Mouse (Mus musculus): ENCODE data around the gene 2010111I01Rik. TPM values are rescaled to one million over a fixed set of nuclear protein-coding genes. Genes with fewer than 3 reads are reported as not detected.

The 2010111I01Rik gene
- total and polyA plus RNA-seq, 3 experiments: 26.3 to 32.7 TPM; not detected in 1

DNA sequence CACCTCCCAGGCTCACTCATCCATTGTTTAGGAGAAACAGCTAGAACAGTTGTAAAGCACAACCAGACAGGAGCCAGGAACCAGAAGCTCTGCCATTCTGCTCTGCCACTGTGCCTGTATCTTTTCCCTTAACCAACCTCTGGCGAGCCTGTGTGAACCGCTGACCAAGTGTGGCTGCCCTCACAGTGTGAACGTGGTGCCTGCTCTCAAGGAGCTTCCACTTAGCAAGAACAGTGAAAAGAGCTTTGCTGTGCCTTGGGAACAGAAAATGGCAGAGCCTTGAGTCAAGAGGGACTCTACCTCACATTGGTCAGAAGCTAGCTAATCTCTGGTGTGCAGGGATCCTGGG is 207.4 kb downstream of the 2010111I01Rik start:
- TF ChIP-seq CHD2 (IDR thresholded peaks at IDR 0.05; ENCODE audit: low read length) (no peak), E2F4 (IDR thresholded peaks at IDR 0.05; ENCODE audit: borderline replicate concordance, low read depth, low read length) (no peak)
- H3K9ac ChIP-seq (ENCODE audit: control insufficient read depth, low read depth, low read length, poor library complexity, severe bottlenecking): no peak overlapping the region
- H3K27me3 ChIP-seq (ENCODE audit: control insufficient read depth in 1 of 2, insufficient read depth in 2 of 2, low read length in 2 of 2): no peaks in the 10 kb centered on the region
- no peaks in the 10 kb centered on the region for H3K79me2 ChIP-seq (ENCODE audit: control insufficient read depth, insufficient read depth, low read length, poor library complexity)
- H3K4me1 ChIP-seq (ENCODE audit: control insufficient read depth in 1 of 2, insufficient read depth in 2 of 2, low read length in 2 of 2): no peaks in the 10 kb centered on the region
- no peaks in the 10 kb centered on the region for H3K9me3 ChIP-seq (replicated peaks; ENCODE audit: insufficient read depth, low read length)
- H3K27ac ChIP-seq (ENCODE audit: control insufficient read depth, low read depth, low read length): no peak overlapping the region
- H3K4me3 ChIP-seq (ENCODE audit: control insufficient read depth in 1 of 2, insufficient read depth in 1 of 2, low read depth in 2 of 2, low read length in 2 of 2): no peak overlapping the region
- no peak for DNase-seq (ENCODE audit: low read depth, low spot score)
- no peaks in the 10 kb centered on the region; a peak in 1 of 4 replicates for H3K36me3 ChIP-seq (ENCODE audit: control insufficient read depth in 1 of 2, insufficient read depth in 2 of 2, low read length in 2 of 2)

DNA sequence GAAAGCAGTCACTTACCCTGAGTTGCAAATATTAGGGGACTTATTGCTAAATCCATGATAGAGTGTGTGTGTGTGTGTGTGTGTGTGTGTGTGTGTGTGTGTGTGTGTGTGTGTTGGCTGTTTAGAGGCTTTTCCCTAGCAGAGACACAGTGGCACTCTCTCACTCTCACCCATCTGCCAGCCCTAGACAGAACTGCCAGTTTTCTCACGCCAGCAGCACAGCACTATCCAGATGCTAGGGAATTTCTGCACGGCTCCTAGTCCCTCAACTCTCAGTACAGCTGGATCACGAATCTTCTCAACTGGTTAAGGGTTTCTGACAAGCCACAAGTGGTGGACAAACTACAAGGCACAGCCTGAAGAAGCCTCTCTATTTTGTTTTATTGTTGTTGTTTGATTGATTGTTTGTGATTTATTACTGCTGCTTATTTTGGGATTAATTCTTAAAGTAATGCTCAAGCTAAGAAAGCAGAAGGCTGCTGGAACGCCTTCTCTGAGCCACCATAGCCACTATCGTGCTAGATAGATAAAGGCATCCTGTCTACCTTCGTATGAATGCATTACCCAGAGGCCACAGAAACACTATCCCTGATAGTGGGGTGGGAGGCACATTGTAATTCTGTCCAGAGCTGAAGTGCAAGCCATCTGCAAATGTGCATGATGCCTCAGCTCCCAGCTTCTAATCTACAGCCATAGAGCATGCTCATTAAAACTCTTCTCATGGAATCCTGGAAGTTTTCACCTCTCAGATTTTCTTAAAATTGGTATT is 209.7 kb downstream of the 2010111I01Rik start:
- Histone ChIP-seq H3K4me1 (ENCODE audit: control insufficient read depth in 1 of 2, insufficient read depth in 2 of 2, low read length in 2 of 2) (no peaks in the 10 kb centered on the region), H3K4me3 (ENCODE audit: control insufficient read depth in 1 of 2, insufficient read depth in 1 of 2, low read depth in 2 of 2, low read length in 2 of 2) (no peak overlapping the region), H3K79me2 (ENCODE audit: control insufficient read depth, insufficient read depth, low read length, poor library complexity) (no peaks in the 10 kb centered on the region), H3K36me3 (ENCODE audit: control insufficient read depth in 1 of 2, insufficient read depth in 2 of 2, low read length in 2 of 2) (no peaks in the 10 kb centered on the region; a peak in 1 of 4 replicates), H3K27ac (ENCODE audit: control insufficient read depth, low read depth, low read length) (no peak overlapping the region), H3K27me3 (ENCODE audit: control insufficient read depth in 1 of 2, insufficient read depth in 2 of 2, low read length in 2 of 2) (no peaks in the 10 kb centered on the region), H3K9ac (ENCODE audit: control insufficient read depth, low read depth, low read length, poor library complexity, severe bottlenecking) (no peak overlapping the region), H3K9me3 (replicated peaks; ENCODE audit: insufficient read depth, low read length) (no peaks in the 10 kb centered on the region)
- peak; percentile 18 for DNase-seq (ENCODE audit: low read depth, low spot score)
- no peak for TF ChIP-seq POLR2AphosphoS5 (IDR thresholded peaks at IDR 0.05; ENCODE audit: borderline replicate concordance, low read depth, low read length)
- no peak for TF ChIP-seq MYB (IDR thresholded peaks at IDR 0.05; ENCODE audit: low read depth, low read length)
- no peak for TF ChIP-seq MYC (IDR thresholded peaks at IDR 0.05; ENCODE audit: low read depth, low read length)
- TF ChIP-seq USF2 (IDR thresholded peaks at IDR 0.05; ENCODE audit: borderline replicate concordance in 1 of 2, insufficient read depth in 1 of 2, low read depth in 1 of 2, low read length in 2 of 2): no peak
- TF ChIP-seq HCFC1 (IDR thresholded peaks at IDR 0.05; ENCODE audit: low read depth, low read length): no peak
- no peak for TF ChIP-seq NELFE (IDR thresholded peaks at IDR 0.05; ENCODE audit: low read depth, low read length)
- no peak for TF ChIP-seq ZKSCAN1 (IDR thresholded peaks at IDR 0.05; ENCODE audit: low read depth, low read length)
- no peak for TF ChIP-seq MAFK (IDR thresholded peaks at IDR 0.05; ENCODE audit: borderline replicate concordance, low read depth, low read length)

DNA sequence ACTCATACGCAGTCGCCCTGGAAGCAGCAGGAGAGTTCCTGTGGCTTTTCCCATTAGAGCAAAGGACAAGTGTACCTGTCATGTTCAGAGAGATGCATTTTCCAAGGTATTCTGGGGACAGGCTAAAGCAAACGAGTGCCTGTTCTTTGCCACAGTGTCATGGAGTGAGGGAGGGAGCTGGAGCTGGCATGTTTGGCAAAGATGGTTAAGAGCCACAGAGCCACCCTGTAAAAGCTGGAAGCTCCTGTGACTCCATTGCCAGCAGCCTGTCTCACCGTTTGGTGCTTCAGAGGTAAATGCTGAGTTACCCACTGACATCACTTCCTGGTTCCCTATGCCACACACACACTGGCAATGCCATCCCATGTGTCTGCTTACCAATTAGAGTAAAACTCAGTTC is 211.4 kb downstream of the 2010111I01Rik start:
- H3K9me3 ChIP-seq (replicated peaks; ENCODE audit: insufficient read depth, low read length): no peaks in the 10 kb centered on the region
- H3K79me2 ChIP-seq (ENCODE audit: control insufficient read depth, insufficient read depth, low read length, poor library complexity): no peaks in the 10 kb centered on the region
- no peaks in the 10 kb centered on the region for H3K27me3 ChIP-seq (ENCODE audit: control insufficient read depth in 1 of 2, insufficient read depth in 2 of 2, low read length in 2 of 2)
- no peaks in the 10 kb centered on the region for H3K4me1 ChIP-seq (ENCODE audit: control insufficient read depth in 1 of 2, insufficient read depth in 2 of 2, low read length in 2 of 2)
- H3K4me3 ChIP-seq (ENCODE audit: control insufficient read depth in 1 of 2, insufficient read depth in 1 of 2, low read depth in 2 of 2, low read length in 2 of 2): no peak overlapping the region
- no peaks in the 10 kb centered on the region; a peak in 1 of 4 replicates for H3K36me3 ChIP-seq (ENCODE audit: control insufficient read depth in 1 of 2, insufficient read depth in 2 of 2, low read length in 2 of 2)
- no peak overlapping the region for H3K27ac ChIP-seq (ENCODE audit: control insufficient read depth, low read depth, low read length)
- H3K9ac ChIP-seq (ENCODE audit: control insufficient read depth, low read depth, low read length, poor library complexity, severe bottlenecking): no peak overlapping the region
- no peak for DNase-seq (ENCODE audit: low read depth, low spot score)
- no peak for TF ChIP-seq SIN3A (IDR thresholded peaks at IDR 0.05; ENCODE audit: low read length)
- no peak for TF ChIP-seq MXI1 (IDR thresholded peaks at IDR 0.05; ENCODE audit: low read depth, low read length)
- no peak for TF ChIP-seq MAZ (IDR thresholded peaks at IDR 0.05; ENCODE audit: low read depth, low read length)
- TF ChIP-seq EP300 (IDR thresholded peaks at IDR 0.05; ENCODE audit: low read depth in 1 of 2, low read length in 2 of 2): no peak
- no peak for TF ChIP-seq TAL1 (IDR thresholded peaks at IDR 0.05; ENCODE audit: low read length)
- no peak for TF ChIP-seq TCF12 (IDR thresholded peaks at IDR 0.05; ENCODE audit: low read depth, low read length)
- TF ChIP-seq KAT2A (conservative IDR thresholded peaks at IDR 0.05; ENCODE audit: low read depth, low read length): no peak
- TF ChIP-seq MYC (IDR thresholded peaks at IDR 0.05; ENCODE audit: low read depth, low read length): no peak
- no peak for TF ChIP-seq RAD21 (IDR thresholded peaks at IDR 0.05; ENCODE audit: low read depth, low read length)
- TF ChIP-seq USF1 (IDR thresholded peaks at IDR 0.05; ENCODE audit: low read depth, low read length): no peak
- no peak for TF ChIP-seq ZC3H11A (IDR thresholded peaks at IDR 0.05; ENCODE audit: low read depth, low read length)
- no peak for TF ChIP-seq POLR2AphosphoS5 (IDR thresholded peaks at IDR 0.05; ENCODE audit: borderline replicate concordance, low read depth, low read length)
- TF ChIP-seq SMC3 (IDR thresholded peaks at IDR 0.05; ENCODE audit: low read depth, low read length): no peak
- no peak for TF ChIP-seq GABPA (IDR thresholded peaks at IDR 0.05; ENCODE audit: low read depth, low read length)
- TF ChIP-seq ZKSCAN1 (IDR thresholded peaks at IDR 0.05; ENCODE audit: low read depth, low read length): no peak
- no peak for TF ChIP-seq ETS1 (IDR thresholded peaks at IDR 0.05; ENCODE audit: low read depth, low read length)
- no peak for TF ChIP-seq USF2 (IDR thresholded peaks at IDR 0.05; ENCODE audit: borderline replicate concordance in 1 of 2, insufficient read depth in 1 of 2, low read depth in 1 of 2, low read length in 2 of 2)
- TF ChIP-seq GATA1 (IDR thresholded peaks at IDR 0.05; ENCODE audit: low read depth, low read length): no peak
- no peak for TF ChIP-seq POLR2A (IDR thresholded peaks at IDR 0.05; ENCODE audit: control insufficient read depth in 1 of 2, insufficient read depth in 1 of 2, low read depth in 1 of 2, low read length in 2 of 2, poor library complexity in 1 of 2)

All from MEL (cell line).